Mouse (Mus musculus) small intestine, adult 2 months (tissue): ENCODE data around the gene Gm6309.

Source experiments
- CTCF ChIP-seq: fragments of 200-500 bp; IDR thresholded peaks from 2 replicates; pipeline ENCODE4 v1.5.1; 2012; ENCODE audit warnings: low read depth, mild to moderate bottlenecking, control low read depth, inconsistent platforms, low read length, moderate library complexity, mixed read lengths; ENCODE audit not compliant: insufficient replicate concordance, insufficient read length; ENCODE audit errors: extremely low read depth
- POLR2A ChIP-seq: fragments of 200-500 bp; IDR thresholded peaks from 2 replicates; pipeline ENCODE4 v1.6.1; 2012; ENCODE audit warnings: low read depth, mild to moderate bottlenecking, control low read depth, inconsistent platforms, low read length, moderate library complexity

- no peak for TF ChIP-seq POLR2A
- TF ChIP-seq CTCF: no peak
Measured at GRCm38 (mm10) chr5:146199540-146199939, 29.0 kb upstream of the Gm6309 start.
